Mouse (Mus musculus) E14TG2a.4 (cell line): ENCODE measurements around the gene Nt5dc3.

Source experiments
- H3K27me3 ChIP-seq: 2 replicates; pipeline ENCODE4 v1.6.1; 2014; ENCODE audit warnings: low read length, control low read depth; ENCODE audit not compliant: insufficient read depth
- H3K36me3 ChIP-seq: 2 replicates; pipeline ENCODE4 v1.6.1; 2014; ENCODE audit warnings: low read length, control low read depth; ENCODE audit not compliant: insufficient read depth
- H3K4me1 ChIP-seq: replicated peaks from 2 replicates; pipeline ENCODE4 v1.6.1; 2014; ENCODE audit warnings: low read depth, low read length, control low read depth
- H3K4me3 ChIP-seq: replicated peaks from 2 replicates; pipeline ENCODE4 v1.5.1; 2014; ENCODE audit warnings: mild to moderate bottlenecking, low read length
- H3K9me3 ChIP-seq: 2 replicates; pipeline ENCODE4 v1.6.1; 2014; ENCODE audit warnings: low read length, control low read depth
- CTCF ChIP-seq: conservative IDR thresholded peaks from 2 replicates; pipeline ENCODE4 v1.5.1; 2014; ENCODE audit warnings: low read length
- NANOG ChIP-seq: IDR thresholded peaks from 2 replicates; pipeline ENCODE4 v1.6.1; 2014; ENCODE audit warnings: borderline replicate concordance, low read length, mixed read lengths
- POU5F1 ChIP-seq: IDR thresholded peaks from 2 replicates; pipeline ENCODE4 v1.6.1; 2014; ENCODE audit warnings: low read length, borderline replicate concordance

The Nt5dc3 gene

DNA sequence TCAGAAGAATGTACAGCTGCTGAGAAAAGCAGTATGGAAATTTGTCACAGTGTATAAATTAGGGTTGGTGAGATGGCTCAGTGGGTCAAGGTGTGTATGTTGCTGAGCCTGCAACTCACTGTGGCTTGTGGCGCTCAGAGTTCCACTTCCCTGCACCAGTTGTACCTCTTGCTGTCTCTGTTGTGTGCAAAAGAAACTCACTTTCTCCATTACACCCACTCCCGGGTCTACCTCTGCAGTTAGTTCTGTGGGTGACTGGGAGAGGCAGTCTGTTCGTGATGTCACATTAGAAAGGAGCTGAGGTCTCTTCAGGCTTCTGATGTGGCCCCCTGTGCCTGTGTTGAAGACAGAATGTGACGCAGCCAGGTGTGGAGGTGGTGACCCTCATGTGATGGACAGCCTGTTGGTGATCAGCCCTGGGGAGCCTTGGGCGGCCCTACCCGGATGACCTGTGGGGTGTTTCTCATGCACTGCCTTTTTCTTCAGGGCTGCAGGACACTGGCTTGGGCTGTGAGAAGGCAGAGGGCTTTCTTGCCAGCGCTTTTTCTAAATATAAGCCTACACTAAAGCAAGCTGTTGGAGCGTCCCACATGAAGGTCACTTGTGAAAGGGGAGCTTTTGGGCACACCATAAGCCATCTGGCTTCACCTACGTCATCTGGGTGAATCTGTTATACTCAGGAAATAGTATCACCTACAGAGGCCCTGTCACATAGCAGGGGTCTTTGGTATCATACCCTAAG, 16.2 kb downstream of the Nt5dc3 start:
- no peaks in the 10 kb centered on the region for H3K27me3 ChIP-seq
- H3K36me3 ChIP-seq: no peaks in the 10 kb centered on the region
- TF ChIP-seq POU5F1 (no peak), NANOG (no peak), CTCF (no peak)
- no peak overlapping the region for H3K4me3 ChIP-seq
- H3K9me3 ChIP-seq: peaks cover 8% of the 10 kb centered on the region; the same call in 1 of the 2 replicates
- H3K4me1 ChIP-seq: peaks cover 45% of the 10 kb centered on the region

DNA sequence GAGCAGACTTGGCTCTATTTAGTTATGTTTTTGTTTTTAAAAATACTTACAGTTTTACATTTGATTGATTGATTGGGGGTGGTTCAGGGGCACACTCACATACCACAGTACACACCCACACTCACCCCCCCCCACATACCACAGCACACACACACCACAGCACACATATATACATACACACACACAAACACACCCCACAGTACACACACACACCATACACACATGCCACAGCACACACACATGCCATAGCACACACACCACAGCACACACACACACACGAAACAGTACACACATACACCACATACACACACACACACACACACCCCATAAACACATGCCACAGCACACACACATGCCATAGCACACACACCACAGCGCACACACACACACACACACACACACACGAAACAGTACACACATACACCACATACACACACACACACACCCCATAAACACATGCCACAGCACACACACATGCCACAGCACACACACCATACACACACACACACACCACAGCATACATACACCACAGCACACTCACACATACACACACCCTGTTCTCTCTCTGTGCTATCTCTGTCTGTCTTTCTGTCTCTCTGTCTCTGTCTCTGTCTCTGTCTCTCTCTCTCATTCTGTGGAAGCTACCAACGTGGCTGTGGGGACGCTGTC, 17.4 kb downstream of the Nt5dc3 start:
- Histone ChIP-seq H3K4me1 (peaks cover 33% of the 10 kb centered on the region), H3K4me3 (peak overlapping the region; percentile 41; the same call in 1 of the 2 replicates), H3K27me3 (no peaks in the 10 kb centered on the region), H3K36me3 (no peaks in the 10 kb centered on the region), H3K9me3 (peaks cover 8% of the 10 kb centered on the region; the same call in 1 of the 2 replicates)
- TF ChIP-seq NANOG (no peak), CTCF (no peak), POU5F1 (no peak)

DNA sequence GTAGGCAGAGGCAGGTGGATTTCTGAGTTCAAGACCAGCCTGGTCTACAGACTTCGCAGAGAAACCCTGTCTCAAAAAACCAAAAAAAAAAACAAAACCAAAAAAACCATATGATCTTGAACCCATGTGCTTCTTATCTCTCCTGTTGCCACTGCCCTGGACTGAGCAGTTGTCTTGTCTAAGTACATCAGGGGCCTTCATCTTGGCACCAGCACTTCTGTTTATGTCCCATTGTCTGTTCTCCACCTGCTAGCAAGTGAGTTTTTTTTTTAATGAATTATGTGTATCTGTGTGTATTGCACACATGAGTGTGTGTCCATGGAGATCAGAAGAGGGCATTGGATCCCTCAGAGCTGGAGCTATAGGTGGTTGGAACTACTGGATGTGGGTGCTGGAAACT, 28.6 kb downstream of the Nt5dc3 start:
- Histone ChIP-seq H3K9me3 (no peaks in the 10 kb centered on the region), H3K36me3 (peaks cover 55% of the 10 kb centered on the region), H3K4me3 (no peak overlapping the region), H3K4me1 (0 out of 2 replicates have a peak, but pooled peaks cover 2% of the 10 kb centered on the region), H3K27me3 (no peaks in the 10 kb centered on the region)
- TF ChIP-seq CTCF (no peak), NANOG (no peak), POU5F1 (no peak)

DNA sequence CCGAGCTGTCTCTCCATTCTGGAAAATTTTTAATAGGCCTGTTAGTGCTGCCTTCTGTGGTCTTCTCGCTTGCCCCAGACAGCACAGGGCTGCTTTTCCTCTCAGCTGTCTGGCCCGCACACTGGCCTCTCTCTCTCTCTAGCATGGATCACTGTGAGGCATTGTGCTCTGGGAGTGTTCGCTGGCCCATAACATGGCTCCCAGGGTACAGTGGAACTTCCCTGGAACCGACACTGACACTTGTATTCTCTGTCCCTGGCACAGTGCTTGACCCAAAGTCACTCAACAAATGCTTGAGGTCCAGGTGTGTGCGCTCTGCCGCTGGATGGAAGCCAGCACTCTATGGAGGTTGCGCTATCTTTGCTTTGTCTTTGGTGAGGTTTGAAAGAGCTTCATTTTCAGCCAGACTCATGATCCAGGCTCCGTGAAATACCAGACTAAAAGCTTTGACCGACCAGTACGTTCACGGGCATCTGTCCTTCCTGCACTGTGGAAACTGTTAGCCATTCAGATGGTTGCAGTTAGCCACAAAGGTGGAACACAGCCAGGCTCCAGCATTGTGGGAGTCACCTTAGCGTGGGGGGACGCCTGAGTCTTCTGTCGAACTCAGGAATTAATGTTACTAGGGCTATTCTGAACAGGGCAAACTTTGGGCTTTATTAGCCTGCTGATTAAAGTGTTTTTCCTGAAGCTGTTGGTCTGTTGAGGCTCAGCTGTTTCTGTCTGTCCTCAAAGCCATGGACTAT, 29.4 kb downstream of the Nt5dc3 start:
- Histone ChIP-seq H3K9me3 (no peaks in the 10 kb centered on the region), H3K36me3 (peaks cover 61% of the 10 kb centered on the region), H3K27me3 (no peaks in the 10 kb centered on the region), H3K4me3 (no peak overlapping the region), H3K4me1 (peaks cover 3% of the 10 kb centered on the region)
- TF ChIP-seq POU5F1 (no peak), NANOG (no peak), CTCF (no peak)

DNA sequence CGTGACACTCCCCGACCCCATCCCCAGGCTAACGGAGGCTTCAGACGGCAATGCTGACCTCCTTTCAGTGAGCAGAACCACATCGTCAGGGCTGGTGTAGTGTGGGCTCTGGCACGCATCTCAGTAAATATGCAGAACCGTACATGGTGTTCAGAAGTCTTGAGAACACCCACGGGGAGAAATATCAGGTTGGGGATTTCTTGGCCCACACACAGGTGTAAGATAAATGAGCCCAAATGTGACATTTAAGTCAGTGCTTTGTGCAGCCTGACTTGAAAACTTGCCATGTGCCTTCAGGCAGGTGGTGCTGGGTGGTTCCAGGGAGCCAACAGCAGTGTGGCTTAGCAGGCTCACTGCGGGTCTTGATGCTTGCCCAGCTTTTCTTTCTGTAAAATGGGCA, 31.2 kb downstream of the Nt5dc3 start:
- H3K4me1 ChIP-seq: peaks cover 21% of the 10 kb centered on the region
- H3K9me3 ChIP-seq: no peaks in the 10 kb centered on the region
- no peaks in the 10 kb centered on the region for H3K27me3 ChIP-seq
- H3K36me3 ChIP-seq: peaks cover 57% of the 10 kb centered on the region
- H3K4me3 ChIP-seq: no peak overlapping the region
- TF ChIP-seq POU5F1 (no peak), CTCF (no peak), NANOG (no peak)

DNA sequence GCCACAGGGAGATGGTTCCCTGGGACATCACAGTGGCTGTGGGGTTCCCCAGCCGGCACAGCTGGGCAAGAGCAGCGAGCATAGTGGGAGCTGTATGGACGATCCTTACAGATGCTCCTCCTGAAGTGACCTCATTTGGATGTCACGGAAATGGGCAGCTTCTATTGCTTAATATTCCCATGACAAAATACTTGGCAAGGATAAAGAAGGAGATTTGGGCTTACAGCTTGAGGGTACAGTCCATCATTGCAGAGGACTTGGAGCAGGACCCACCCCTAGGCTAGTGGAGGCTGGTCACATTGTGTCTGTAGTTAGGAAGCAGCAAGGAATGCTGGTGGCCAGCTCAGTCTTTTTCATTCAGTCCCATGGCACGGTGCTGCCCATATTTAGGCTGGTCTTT, 31.8 kb downstream of the Nt5dc3 start:
- TF ChIP-seq POU5F1 (no peak), NANOG (no peak), CTCF (no peak)
- H3K36me3 ChIP-seq: peaks cover 60% of the 10 kb centered on the region
- no peaks in the 10 kb centered on the region for H3K9me3 ChIP-seq

DNA sequence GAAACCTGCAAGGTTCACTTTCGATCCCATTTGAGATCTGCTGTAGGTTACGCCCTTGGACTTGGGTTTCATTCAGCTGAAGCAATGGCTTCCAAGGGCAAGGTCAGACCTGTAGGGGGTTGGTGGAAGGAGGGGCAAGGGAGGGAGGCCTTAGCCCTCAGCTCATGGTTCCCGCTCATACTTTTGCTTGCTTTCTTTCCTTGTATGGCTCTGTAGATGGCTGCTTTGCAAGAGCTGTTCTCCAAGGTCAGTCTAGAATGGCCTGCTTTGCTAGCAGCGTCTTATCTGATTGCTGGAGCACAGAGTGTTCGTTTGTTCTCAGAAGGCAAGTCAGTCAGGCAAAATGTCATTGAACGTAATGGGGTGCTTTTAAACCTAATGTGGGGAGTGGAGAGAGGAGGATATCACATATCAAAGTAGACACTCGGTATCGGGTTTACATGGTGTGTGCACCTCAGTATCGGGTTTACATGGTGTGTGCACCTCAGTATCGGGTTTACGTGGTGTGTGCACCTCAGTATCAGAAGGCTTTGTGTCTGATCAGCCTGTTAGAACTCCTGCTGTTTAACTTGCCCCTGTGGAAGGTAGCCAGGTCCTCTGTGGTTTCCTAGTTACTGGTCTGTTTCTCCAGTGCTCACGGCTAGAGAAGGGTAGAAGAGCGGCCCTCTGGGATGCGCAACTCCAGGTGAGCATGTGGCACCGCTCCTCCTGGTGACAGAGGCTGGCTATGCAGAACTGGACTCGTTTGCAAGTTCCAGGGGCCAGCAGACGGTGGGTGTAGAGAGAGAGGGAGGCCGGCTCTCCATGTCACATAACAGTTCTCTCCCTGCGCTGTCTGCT, 35.7 kb downstream of the Nt5dc3 start:
- peaks cover 55% of the 10 kb centered on the region for H3K36me3 ChIP-seq
- no peak; the same call in 1 of the 2 replicates for TF ChIP-seq NANOG
- TF ChIP-seq POU5F1: no peak
- TF ChIP-seq CTCF: no peak
- no peaks in the 10 kb centered on the region for H3K27me3 ChIP-seq
- H3K4me3 ChIP-seq: peak overlapping the region; percentile 64
- no peaks in the 10 kb centered on the region for H3K9me3 ChIP-seq
- peaks cover 44% of the 10 kb centered on the region for H3K4me1 ChIP-seq

More for the DNA sequence above, 31.8 kb downstream of the Nt5dc3 start:
- Histone ChIP-seq H3K4me3 (no peak overlapping the region), H3K27me3 (no peaks in the 10 kb centered on the region), H3K4me1 (peaks cover 27% of the 10 kb centered on the region)

DNA sequence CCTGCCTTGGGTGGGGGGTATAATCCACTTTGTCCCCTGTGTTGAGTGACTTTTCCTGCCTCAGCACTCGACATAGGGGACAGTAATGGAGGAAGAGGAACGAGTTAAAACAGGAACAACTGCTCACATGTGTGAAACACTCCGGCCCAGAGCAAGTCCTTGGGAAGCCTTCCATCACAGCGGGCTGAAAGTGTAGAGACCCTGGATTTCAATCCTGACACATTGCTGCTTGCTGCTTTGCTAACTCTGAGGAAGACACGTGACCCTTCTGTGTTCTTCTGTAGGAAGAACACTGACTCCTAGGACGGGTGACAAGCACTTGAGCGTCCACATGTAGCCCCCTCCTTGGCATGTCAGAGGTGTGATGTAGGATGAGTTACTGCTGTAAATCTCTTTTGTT, 36.3 kb downstream of the Nt5dc3 start:
- no peak for TF ChIP-seq CTCF
- TF ChIP-seq NANOG: no peak
- TF ChIP-seq POU5F1: no peak
- Histone ChIP-seq H3K27me3 (no peaks in the 10 kb centered on the region), H3K9me3 (no peaks in the 10 kb centered on the region), H3K4me3 (no peak overlapping the region), H3K4me1 (peaks cover 48% of the 10 kb centered on the region), H3K36me3 (peaks cover 57% of the 10 kb centered on the region)
